Mouse (Mus musculus) G1E (cell line): Measurements from ENCODE around the gene Dnase2b. TPM values are rescaled to one million over a fixed set of nuclear protein-coding genes. Genes with fewer than 3 reads are reported as not detected.

Source experiments
- ATAC-seq: 2 replicates; pipeline ENCODE4 v1.8.0; 2016; ENCODE audit warnings: mild to moderate bottlenecking; ENCODE audit not compliant: insufficient number of reproducible peaks, poor library complexity, low FRiP score, severe bottlenecking; ENCODE audit errors: extremely low read depth
- DNase-seq: peaks from one replicate; pipeline ENCODE4 v3.0.0; 2012; ENCODE audit warnings: low spot score
- H3K27me3 ChIP-seq: 2 replicates; pipeline ENCODE4 v1.6.1; 2012; ENCODE audit warnings: mild to moderate bottlenecking, low read length, inconsistent platforms; ENCODE audit not compliant: insufficient read depth
- H3K36me3 ChIP-seq: replicated peaks from 2 replicates; pipeline ENCODE3; 2012; ENCODE audit warnings: mild to moderate bottlenecking, inconsistent platforms
- H3K4me1 ChIP-seq: 2 replicates; pipeline ENCODE4 v1.6.1; 2012; ENCODE audit warnings: low read depth, low read length, inconsistent platforms, mixed read lengths; ENCODE audit not compliant: insufficient read depth
- H3K4me3 ChIP-seq: 2 replicates; pipeline ENCODE4 v1.5.1; 2012; ENCODE audit warnings: low read depth, mild to moderate bottlenecking, inconsistent platforms, low read length, moderate library complexity, mixed read lengths
- H3K9me3 ChIP-seq: replicated peaks from 2 replicates; pipeline ENCODE4 v1.6.1; 2012; ENCODE audit warnings: inconsistent platforms
- CTCF ChIP-seq: IDR thresholded peaks from 2 replicates; pipeline ENCODE4 v1.5.1; 2012; ENCODE audit warnings: low read depth, low read length, inconsistent platforms, mixed read lengths
- GATA1 ChIP-seq: IDR thresholded peaks from 2 replicates; pipeline ENCODE4 v1.6.1; 2012; ENCODE audit warnings: borderline replicate concordance, low read length, inconsistent platforms, mixed read lengths
- GATA2 ChIP-seq: IDR thresholded peaks from 2 replicates; pipeline ENCODE4 v1.6.1; 2012; ENCODE audit warnings: low read depth, low read length, inconsistent platforms, borderline replicate concordance
- POLR2AphosphoS5 ChIP-seq: IDR thresholded peaks from 2 replicates; pipeline ENCODE4 v1.6.1; 2012; ENCODE audit warnings: low read depth, low read length, inconsistent platforms; ENCODE audit not compliant: insufficient replicate concordance
- TAL1 ChIP-seq: conservative IDR thresholded peaks from 2 replicates; pipeline ENCODE4 v1.6.1; 2012; ENCODE audit warnings: low read depth, low read length, inconsistent platforms, mixed read lengths
- polyA plus RNA-seq: library from polyadenylated mRNA; stranded (reverse); fragments of >175 nt; gene quantifications from 2 replicates; pipeline ENCODE4 v1.2.3, GENCODE M21; 2012
- total RNA-seq, 2 experiments: library from RNA; stranded (forward) in 1 of 2; stranded (reverse) in 1 of 2; fragments of 200-1000 nt in 1 of 2; fragments of >200 nt in 1 of 2; fragmentation: Nextera tagmentation in 1 of 2; gene quantifications; 2 replicates each; pipeline ENCODE4 v1.2.3; 2014 to 2017

The Dnase2b gene
- total RNA-seq (2014; fragmentation: Nextera tagmentation) (not detected in 2 replicates), total RNA-seq (2017) (1.4 and 1.6 TPM in 2 replicates), polyA plus RNA-seq (not detected in 2 replicates)

- Histone ChIP-seq H3K9me3 (no peaks in the 10 kb centered on the region), H3K4me3 (no peak within 1 kb of the TSS), H3K36me3 (no peaks in the 10 kb centered on the region), H3K4me1 (peaks cover 44% of the 10 kb centered on the region), H3K27me3 (peaks cover 7% of the 10 kb centered on the region; the same call in 1 of the 2 replicates)
- ATAC-seq (no peak), DNase-seq (no peak)
- no peak for TF ChIP-seq GATA2
Measured at GRCm38 (mm10) chr3:146615496-146615895, at the start of gene Dnase2b. Gene Dnase2b, minus strand, starts transcription at chr3:146615596.

- Histone ChIP-seq H3K4me1 (peaks cover 13% of the 10 kb centered on the region), H3K36me3 (peaks cover 12% of the 10 kb centered on the region), H3K4me3 (no peak overlapping the region), H3K9me3 (no peaks in the 10 kb centered on the region), H3K27me3 (peaks cover 9% of the 10 kb centered on the region; the same call in 1 of the 2 replicates)
- ATAC-seq (no peak), DNase-seq (no peak)
- TF ChIP-seq CTCF (no peak), TAL1 (no peak), POLR2AphosphoS5 (no peak), GATA1 (no peak), GATA2 (no peak)
Measured at GRCm38 (mm10) chr3:146661907-146662306, 46.5 kb upstream of the Dnase2b start.

GRCm38 (mm10) chr3:146661001-146661400, 45.6 kb upstream of the Dnase2b start:
- no peak for TF ChIP-seq GATA2
- TF ChIP-seq GATA1: no peak
- no peak for TF ChIP-seq POLR2AphosphoS5
- TF ChIP-seq CTCF: no peak
- TF ChIP-seq TAL1: no peak
- Histone ChIP-seq H3K36me3 (peaks cover 12% of the 10 kb centered on the region), H3K9me3 (no peaks in the 10 kb centered on the region), H3K27me3 (peaks cover 9% of the 10 kb centered on the region; the same call in 1 of the 2 replicates), H3K4me3 (no peak overlapping the region), H3K4me1 (peaks cover 13% of the 10 kb centered on the region)
- DNase-seq (no peak), ATAC-seq (no peak)

- DNase-seq (no peak), ATAC-seq (no peak)
- Histone ChIP-seq H3K4me3 (no peak overlapping the region), H3K9me3 (no peaks in the 10 kb centered on the region), H3K36me3 (peaks cover 12% of the 10 kb centered on the region), H3K27me3 (peaks cover 7% of the 10 kb centered on the region; the same call in 1 of the 2 replicates), H3K4me1 (peaks cover 28% of the 10 kb centered on the region)
- no peak for TF ChIP-seq GATA1
- no peak for TF ChIP-seq POLR2AphosphoS5
- TF ChIP-seq GATA2: no peak
- no peak for TF ChIP-seq TAL1
- no peak for TF ChIP-seq CTCF
Measured at GRCm38 (mm10) chr3:146659321-146659720, 43.9 kb upstream of the Dnase2b start.

GRCm38 (mm10) chr3:146658061-146658639, 42.8 kb upstream of the Dnase2b start:
- H3K27me3 ChIP-seq: peaks cover 4% of the 10 kb centered on the region; the same call in 1 of the 2 replicates
- H3K9me3 ChIP-seq: no peaks in the 10 kb centered on the region
- ATAC-seq (no peak), DNase-seq (no peak)
- H3K4me1 ChIP-seq: peaks cover 37% of the 10 kb centered on the region
- H3K4me3 ChIP-seq: no peak overlapping the region
- TF ChIP-seq TAL1 (no peak), GATA1 (no peak), GATA2 (no peak), POLR2AphosphoS5 (no peak), CTCF (no peak)
- H3K36me3 ChIP-seq: peaks cover 12% of the 10 kb centered on the region

GRCm38 (mm10) chr3:146657433-146657832, 42.0 kb upstream of the Dnase2b start:
- peaks cover 45% of the 10 kb centered on the region for H3K4me1 ChIP-seq
- H3K9me3 ChIP-seq: no peaks in the 10 kb centered on the region
- TF ChIP-seq POLR2AphosphoS5 (no peak), GATA2 (no peak), GATA1 (no peak), CTCF (no peak), TAL1 (no peak)
- peaks cover 14% of the 10 kb centered on the region for H3K36me3 ChIP-seq
- H3K27me3 ChIP-seq: peaks cover 4% of the 10 kb centered on the region; the same call in 1 of the 2 replicates
- no peak for ATAC-seq
- H3K4me3 ChIP-seq: no peak overlapping the region
- DNase-seq: no peak

GRCm38 (mm10) chr3:146655111-146655577, 39.7 kb upstream of the Dnase2b start:
- peaks cover 44% of the 10 kb centered on the region for H3K4me1 ChIP-seq
- ATAC-seq: peak; percentile 89

More at GRCm38 (mm10) chr3:146655111-146655577, 39.7 kb upstream of the Dnase2b start:
- Histone ChIP-seq H3K27me3 (no peaks in the 10 kb centered on the region), H3K36me3 (peaks cover 16% of the 10 kb centered on the region), H3K9me3 (no peaks in the 10 kb centered on the region), H3K4me3 (no peak overlapping the region; the same call in 1 of the 2 replicates)
- peak; percentile 62 for DNase-seq
- no peak for TF ChIP-seq GATA2
- TF ChIP-seq TAL1: no peak
- no peak for TF ChIP-seq CTCF
- no peak for TF ChIP-seq POLR2AphosphoS5
- TF ChIP-seq GATA1: no peak
